Mouse (Mus musculus): ENCODE results near the gene Anxa11. TPM values are rescaled to one million over a fixed set of nuclear protein-coding genes. Genes with fewer than 3 reads are reported as not detected.
"Not testable (repeated sequence)": the region's sequence is repeated elsewhere in the genome, so short reads cannot be mapped to it uniquely, and the experiment has no call there.

The Anxa11 gene
- polyA plus RNA-seq, 1 experiment from 2014 or later, result 6.1 TPM

GRCm38 (mm10) chr14:25845832-25846383, 4.0 kb downstream of the Anxa11 start:
- H3K36me3 ChIP-seq (replicated peaks), result no peaks in the 10 kb centered on the region
- no peak for DNase-seq (ENCODE audit: low spot score)
- no peaks in the 10 kb centered on the region for H3K9me3 ChIP-seq
- H3K27ac ChIP-seq (replicated peaks), result no peak overlapping the region
- H3K4me3 ChIP-seq, result no peak overlapping the region
- H3K27me3 ChIP-seq (replicated peaks; ENCODE audit: low read depth, poor library complexity, severe bottlenecking), result peaks cover 61% of the 10 kb centered on the region
- 90% methylated on average over 6 of the region's 6 CpGs for WGBS
- H3K4me1 ChIP-seq, result peaks cover 33% of the 10 kb centered on the region

- WGBS, result 91% methylated on average over 8 of the region's 8 CpGs
- Histone ChIP-seq H3K4me1 (peaks cover 31% of the 10 kb centered on the region), H3K27me3 (replicated peaks; ENCODE audit: low read depth, poor library complexity, severe bottlenecking) (peaks cover 55% of the 10 kb centered on the region), H3K27ac (replicated peaks) (no peak overlapping the region), H3K36me3 (replicated peaks) (no peaks in the 10 kb centered on the region), H3K4me3 (no peak overlapping the region), H3K9me3 (no peaks in the 10 kb centered on the region)
- DNase-seq (ENCODE audit: low spot score), result no peak
These were observed 4.6 kb downstream of the Anxa11 start for GRCm38 (mm10) chr14:25846516-25846915.

- Histone ChIP-seq H3K4me1 (peaks cover 29% of the 10 kb centered on the region), H3K36me3 (replicated peaks) (no peaks in the 10 kb centered on the region), H3K27ac (replicated peaks) (0 out of 2 replicates have a peak overlapping the region, but pooled peaks have one; percentile 20), H3K27me3 (replicated peaks; ENCODE audit: low read depth, poor library complexity, severe bottlenecking) (peaks cover 44% of the 10 kb centered on the region), H3K4me3 (no peak overlapping the region), H3K9me3 (no peaks in the 10 kb centered on the region)
- no peak for DNase-seq (ENCODE audit: low spot score)
- 36% methylated on average over 9 of the region's 9 CpGs for WGBS
These were observed 5.7 kb downstream of the Anxa11 start for GRCm38 (mm10) chr14:25847660-25848059.

GRCm38 (mm10) chr14:25848237-25848636, 6.3 kb downstream of the Anxa11 start:
- WGBS, result 90% methylated on average over 6 of the region's 6 CpGs
- no peak overlapping the region for H3K4me3 ChIP-seq
- no peak for DNase-seq (ENCODE audit: low spot score)
- peak overlapping the region; percentile 20; the same call in 1 of the 2 replicates for H3K27ac ChIP-seq (replicated peaks)
- H3K9me3 ChIP-seq, result no peaks in the 10 kb centered on the region
- peaks cover 27% of the 10 kb centered on the region for H3K4me1 ChIP-seq
- no peaks in the 10 kb centered on the region for H3K36me3 ChIP-seq (replicated peaks)
- peaks cover 38% of the 10 kb centered on the region for H3K27me3 ChIP-seq (replicated peaks; ENCODE audit: low read depth, poor library complexity, severe bottlenecking)

GRCm38 (mm10) chr14:25848708-25849107, 6.8 kb downstream of the Anxa11 start:
- Histone ChIP-seq H3K4me1 (peaks cover 31% of the 10 kb centered on the region), H3K27me3 (replicated peaks; ENCODE audit: low read depth, poor library complexity, severe bottlenecking) (peaks cover 33% of the 10 kb centered on the region)
- DNase-seq (ENCODE audit: low spot score); H3K4me3 ChIP-seq; H3K9me3 ChIP-seq; H3K27ac ChIP-seq (replicated peaks); H3K36me3 ChIP-seq (replicated peaks): not testable (repeated sequence)
- 86% methylated on average over 4 of the region's 4 CpGs for WGBS

GRCm38 (mm10) chr14:25850433-25850832, 8.5 kb downstream of the Anxa11 start:
- Histone ChIP-seq H3K27me3 (replicated peaks; ENCODE audit: low read depth, poor library complexity, severe bottlenecking) (peaks cover 16% of the 10 kb centered on the region), H3K9me3 (no peaks in the 10 kb centered on the region), H3K4me3 (no peak overlapping the region), H3K36me3 (replicated peaks) (no peaks in the 10 kb centered on the region), H3K4me1 (peaks cover 36% of the 10 kb centered on the region), H3K27ac (replicated peaks) (no peak overlapping the region)
- WGBS, result 93% methylated on average over 2 of the region's 2 CpGs
- DNase-seq (ENCODE audit: low spot score), result no peak

- Histone ChIP-seq H3K4me3 (no peak overlapping the region), H3K4me1 (peaks cover 42% of the 10 kb centered on the region), H3K27ac (replicated peaks) (no peak overlapping the region), H3K27me3 (replicated peaks; ENCODE audit: low read depth, poor library complexity, severe bottlenecking) (peaks cover 8% of the 10 kb centered on the region), H3K36me3 (replicated peaks) (no peaks in the 10 kb centered on the region), H3K9me3 (no peaks in the 10 kb centered on the region)
- 86% methylated on average over 6 of the region's 6 CpGs for WGBS
- no peak for DNase-seq (ENCODE audit: low spot score)
These were observed 9.2 kb downstream of the Anxa11 start for GRCm38 (mm10) chr14:25851189-25851588.

- Histone ChIP-seq H3K36me3 (replicated peaks) (no peaks in the 10 kb centered on the region), H3K9me3 (no peaks in the 10 kb centered on the region), H3K4me3 (no peak overlapping the region), H3K4me1 (peaks cover 38% of the 10 kb centered on the region), H3K27me3 (replicated peaks; ENCODE audit: low read depth, poor library complexity, severe bottlenecking) (no peaks in the 10 kb centered on the region), H3K27ac (replicated peaks) (no peak overlapping the region)
- 83% methylated on average over 11 of the region's 11 CpGs for WGBS
- DNase-seq (ENCODE audit: low spot score), result no peak
These were observed 10.2 kb downstream of the Anxa11 start for GRCm38 (mm10) chr14:25852121-25852561.

- Histone ChIP-seq H3K4me3 (no peak overlapping the region), H3K36me3 (replicated peaks) (no peaks in the 10 kb centered on the region), H3K27me3 (replicated peaks; ENCODE audit: low read depth, poor library complexity, severe bottlenecking) (no peaks in the 10 kb centered on the region)
These were observed 11.3 kb downstream of the Anxa11 start for GRCm38 (mm10) chr14:25853295-25853694.

GRCm38 (mm10) chr14:25853717-25854452, 11.9 kb downstream of the Anxa11 start:
- no peak overlapping the region for H3K4me3 ChIP-seq
- DNase-seq (ENCODE audit: low spot score), result no peak
- 90% methylated on average over 16 of the region's 16 CpGs for WGBS
- H3K36me3 ChIP-seq (replicated peaks), result no peaks in the 10 kb centered on the region
- H3K4me1 ChIP-seq, result peaks cover 29% of the 10 kb centered on the region
- H3K27me3 ChIP-seq (replicated peaks; ENCODE audit: low read depth, poor library complexity, severe bottlenecking), result no peaks in the 10 kb centered on the region
- H3K27ac ChIP-seq (replicated peaks), result no peak overlapping the region
- H3K9me3 ChIP-seq, result no peaks in the 10 kb centered on the region

More at GRCm38 (mm10) chr14:25853295-25853694, 11.3 kb downstream of the Anxa11 start:
- WGBS, result 63% methylated on average over 6 of the region's 6 CpGs
- H3K27ac ChIP-seq (replicated peaks), result no peak overlapping the region
- peaks cover 29% of the 10 kb centered on the region for H3K4me1 ChIP-seq
- no peak for DNase-seq (ENCODE audit: low spot score)
- H3K9me3 ChIP-seq, result no peaks in the 10 kb centered on the region

GRCm38 (mm10) chr14:25855241-25855885, 13.4 kb downstream of the Anxa11 start:
- Histone ChIP-seq H3K9me3 (no peaks in the 10 kb centered on the region), H3K4me3 (no peak overlapping the region), H3K4me1 (peaks cover 37% of the 10 kb centered on the region), H3K36me3 (replicated peaks) (no peaks in the 10 kb centered on the region), H3K27me3 (replicated peaks; ENCODE audit: low read depth, poor library complexity, severe bottlenecking) (no peaks in the 10 kb centered on the region), H3K27ac (replicated peaks) (0 out of 2 replicates have a peak overlapping the region, but pooled peaks have one; percentile 3)
- 64% methylated on average over 8 of the region's 8 CpGs for WGBS
- no peak for DNase-seq (ENCODE audit: low spot score)

GRCm38 (mm10) chr14:25857168-25857621, 15.2 kb downstream of the Anxa11 start:
- 76% methylated on average over 3 of the region's 3 CpGs for WGBS
- H3K27ac ChIP-seq (replicated peaks), result no peak overlapping the region
- no peaks in the 10 kb centered on the region for H3K9me3 ChIP-seq
- H3K4me1 ChIP-seq, result peaks cover 30% of the 10 kb centered on the region
- H3K4me3 ChIP-seq, result no peak overlapping the region
- no peaks in the 10 kb centered on the region for H3K27me3 ChIP-seq (replicated peaks; ENCODE audit: low read depth, poor library complexity, severe bottlenecking)
- H3K36me3 ChIP-seq (replicated peaks), result no peaks in the 10 kb centered on the region
- no peak for DNase-seq (ENCODE audit: low spot score)
